Mouse (Mus musculus): ENCODE results near the gene Pop4. TPM values are rescaled to one million over a fixed set of nuclear protein-coding genes. Genes with fewer than 3 reads are reported as not detected.

Gene Pop4
- polyA plus RNA-seq, 1 experiment from 2014 or later, result 70.0 TPM

- no peaks in the 10 kb centered on the region for H3K9me3 ChIP-seq (ENCODE audit: low read depth, low read length)
- H3K36me3 ChIP-seq (ENCODE audit: insufficient read depth), result no peaks in the 10 kb centered on the region
- ATAC-seq (ENCODE audit: insufficient read depth), result no peak
- H3K4me1 ChIP-seq (ENCODE audit: insufficient read depth), result 0 out of 2 replicates have a peak, but pooled peaks cover 2% of the 10 kb centered on the region
- 17% methylated on average over 8 of the region's 8 CpGs for WGBS
- no peak for TF ChIP-seq CTCF (IDR thresholded peaks at IDR 0.05; ENCODE audit: low read depth)
- H3K9ac ChIP-seq, result no peak overlapping the region
- H3K27ac ChIP-seq (ENCODE audit: low read depth), result no peak overlapping the region; the same call in 1 of the 2 replicates
- 0 out of 2 replicates have a peak, but pooled peaks cover 3% of the 10 kb centered on the region for H3K27me3 ChIP-seq (ENCODE audit: insufficient read depth, low read length)
- H3K4me2 ChIP-seq, result no peak overlapping the region
- H3K4me3 ChIP-seq (ENCODE audit: low read depth, low read length), result no peak overlapping the region
- DNase-seq, result peak; percentile 25
Measured at GRCm38 (mm10) chr7:38230285-38230684, 40.9 kb downstream of the Pop4 start.

GRCm38 (mm10) chr7:38228329-38228728, 42.9 kb downstream of the Pop4 start:
- 0 out of 2 replicates have a peak, but pooled peaks cover 3% of the 10 kb centered on the region for H3K27me3 ChIP-seq (ENCODE audit: insufficient read depth, low read length)
- H3K4me1 ChIP-seq (ENCODE audit: insufficient read depth), result 0 out of 2 replicates have a peak, but pooled peaks cover 2% of the 10 kb centered on the region
- 22% methylated on average over 8 of the region's 8 CpGs for WGBS
- H3K9ac ChIP-seq, result peak overlapping the region; percentile 64
- H3K27ac ChIP-seq (ENCODE audit: low read depth), result no peak overlapping the region
- ATAC-seq (ENCODE audit: insufficient read depth), result no peak
- H3K36me3 ChIP-seq (ENCODE audit: insufficient read depth), result no peaks in the 10 kb centered on the region
- DNase-seq, result no peak
- H3K4me3 ChIP-seq (ENCODE audit: low read depth, low read length), result peak overlapping the region; percentile 60
- no peak for TF ChIP-seq CTCF (IDR thresholded peaks at IDR 0.05; ENCODE audit: low read depth)
- no peaks in the 10 kb centered on the region for H3K9me3 ChIP-seq (ENCODE audit: low read depth, low read length)
- peak overlapping the region; percentile 73 for H3K4me2 ChIP-seq

- no peaks in the 10 kb centered on the region for H3K36me3 ChIP-seq (ENCODE audit: insufficient read depth)
- peak within 1 kb of the TSS; percentile 64 for H3K9ac ChIP-seq
- 0 out of 2 replicates have a peak, but pooled peaks cover 2% of the 10 kb centered on the region for H3K4me1 ChIP-seq (ENCODE audit: insufficient read depth)
- under 1% methylated on average over 36 of the region's 36 CpGs for WGBS
- 0 out of 2 replicates have a peak, but pooled peaks cover 3% of the 10 kb centered on the region for H3K27me3 ChIP-seq (ENCODE audit: insufficient read depth, low read length)
- ATAC-seq (ENCODE audit: insufficient read depth) (peak; percentile 93), DNase-seq (peak; percentile 98)
- H3K4me2 ChIP-seq, result peak within 1 kb of the TSS; percentile 73
- H3K27ac ChIP-seq (ENCODE audit: low read depth), result peak within 1 kb of the TSS; percentile 82
- no peaks in the 10 kb centered on the region for H3K9me3 ChIP-seq (ENCODE audit: low read depth, low read length)
- peak within 1 kb of the TSS; percentile 60 for H3K4me3 ChIP-seq (ENCODE audit: low read depth, low read length)
- no peak for TF ChIP-seq CTCF (IDR thresholded peaks at IDR 0.05; ENCODE audit: low read depth)
Measured at GRCm38 (mm10) chr7:38227900-38228298, 43.3 kb downstream of the Pop4 start, which contains the start of gene Plekhf1. Gene Plekhf1, minus strand, starts transcription at chr7:38228016.

GRCm38 (mm10) chr7:38227181-38227899, 43.9 kb downstream of the Pop4 start:
- Histone ChIP-seq H3K4me1 (ENCODE audit: insufficient read depth) (0 out of 2 replicates have a peak, but pooled peaks cover 2% of the 10 kb centered on the region), H3K9ac (peak overlapping the region; percentile 64), H3K4me2 (peak overlapping the region; percentile 73), H3K36me3 (ENCODE audit: insufficient read depth) (no peaks in the 10 kb centered on the region), H3K9me3 (ENCODE audit: low read depth, low read length) (no peaks in the 10 kb centered on the region), H3K27me3 (ENCODE audit: insufficient read depth, low read length) (0 out of 2 replicates have a peak, but pooled peaks cover 3% of the 10 kb centered on the region), H3K4me3 (ENCODE audit: low read depth, low read length) (peak overlapping the region; percentile 60), H3K27ac (ENCODE audit: low read depth) (peak overlapping the region; percentile 82)
- ATAC-seq (ENCODE audit: insufficient read depth), result peak; percentile 80
- peak; percentile 34 for TF ChIP-seq CTCF (IDR thresholded peaks at IDR 0.05; ENCODE audit: low read depth)
- DNase-seq, result peak; percentile 87
- WGBS, result under 1% methylated on average over 25 of the region's 25 CpGs

- DNase-seq (no peak), ATAC-seq (ENCODE audit: insufficient read depth) (no peak)
- Histone ChIP-seq H3K27me3 (ENCODE audit: insufficient read depth, low read length) (0 out of 2 replicates have a peak, but pooled peaks cover 3% of the 10 kb centered on the region), H3K9ac (no peak overlapping the region), H3K27ac (ENCODE audit: low read depth) (no peak overlapping the region), H3K9me3 (ENCODE audit: low read depth, low read length) (no peaks in the 10 kb centered on the region), H3K4me1 (ENCODE audit: insufficient read depth) (0 out of 2 replicates have a peak, but pooled peaks cover 2% of the 10 kb centered on the region), H3K4me2 (peak overlapping the region; percentile 73), H3K4me3 (ENCODE audit: low read depth, low read length) (peak overlapping the region; percentile 60; the same call in 1 of the 2 replicates), H3K36me3 (ENCODE audit: insufficient read depth) (peaks cover 5% of the 10 kb centered on the region; the same call in 1 of the 2 replicates)
- TF ChIP-seq CTCF (IDR thresholded peaks at IDR 0.05; ENCODE audit: low read depth), result no peak
- WGBS, result 71% methylated on average over 2 of the region's 2 CpGs
Measured at GRCm38 (mm10) chr7:38226226-38226625, 45.0 kb downstream of the Pop4 start.

- no peak for TF ChIP-seq CTCF (IDR thresholded peaks at IDR 0.05; ENCODE audit: low read depth)
- 72% methylated on average over 13 of the region's 13 CpGs for WGBS
- no peaks in the 10 kb centered on the region for H3K9me3 ChIP-seq (ENCODE audit: low read depth, low read length)
- 0 out of 2 replicates have a peak, but pooled peaks cover 2% of the 10 kb centered on the region for H3K4me1 ChIP-seq (ENCODE audit: insufficient read depth)
- H3K9ac ChIP-seq, result no peak overlapping the region
- 0 out of 2 replicates have a peak, but pooled peaks cover 3% of the 10 kb centered on the region for H3K27me3 ChIP-seq (ENCODE audit: insufficient read depth, low read length)
- no peak overlapping the region for H3K4me2 ChIP-seq
- H3K4me3 ChIP-seq (ENCODE audit: low read depth, low read length), result no peak overlapping the region
- H3K36me3 ChIP-seq (ENCODE audit: insufficient read depth), result peaks cover 15% of the 10 kb centered on the region; the same call in 1 of the 2 replicates
- no peak overlapping the region for H3K27ac ChIP-seq (ENCODE audit: low read depth)
- ATAC-seq (ENCODE audit: insufficient read depth), result no peak
- no peak for DNase-seq
Measured at GRCm38 (mm10) chr7:38224577-38225369, 46.5 kb downstream of the Pop4 start.
